Mouse (Mus musculus): ENCODE results near the gene Ipo9.

Ipo9 gene

GRCm38 (mm10) chr1:135368982-135369381 lies 61.3 kb downstream of the Ipo9 start:
- DNase-seq (ENCODE audit: low read depth, low spot score), result no peak

DNA sequence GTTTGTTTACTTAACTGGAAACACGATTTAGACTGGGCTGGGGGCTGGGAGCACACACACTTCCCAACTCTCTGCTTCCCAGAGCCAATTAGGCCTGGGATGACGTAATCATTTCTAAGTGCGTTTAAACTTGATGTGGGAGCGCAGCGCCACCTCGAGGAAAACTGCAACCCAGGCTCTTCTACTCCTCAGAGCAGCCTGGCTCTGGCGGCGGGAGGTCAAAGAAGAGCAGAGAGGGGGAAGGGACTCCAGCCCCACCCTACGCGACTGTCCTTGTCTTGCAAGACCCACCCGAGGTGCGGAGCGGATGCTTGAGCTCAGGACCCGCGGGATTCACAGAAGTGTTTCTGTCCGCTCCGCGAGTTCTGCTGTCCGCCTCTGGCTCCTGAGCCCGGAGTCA lies 62.1 kb downstream of the Ipo9 start:
- peak; percentile 82 for DNase-seq (ENCODE audit: low read depth, low spot score)

GRCm38 (mm10) chr1:135367595-135367994 lies 62.7 kb downstream of the Ipo9 start:
- no peak for DNase-seq (ENCODE audit: low read depth, low spot score)

GRCm38 (mm10) chr1:135367005-135367404 lies 63.3 kb downstream of the Ipo9 start:
- DNase-seq (ENCODE audit: low read depth, low spot score), result no peak

GRCm38 (mm10) chr1:135366380-135366779 lies 63.9 kb downstream of the Ipo9 start:
- DNase-seq (ENCODE audit: low read depth, low spot score), result no peak

DNA sequence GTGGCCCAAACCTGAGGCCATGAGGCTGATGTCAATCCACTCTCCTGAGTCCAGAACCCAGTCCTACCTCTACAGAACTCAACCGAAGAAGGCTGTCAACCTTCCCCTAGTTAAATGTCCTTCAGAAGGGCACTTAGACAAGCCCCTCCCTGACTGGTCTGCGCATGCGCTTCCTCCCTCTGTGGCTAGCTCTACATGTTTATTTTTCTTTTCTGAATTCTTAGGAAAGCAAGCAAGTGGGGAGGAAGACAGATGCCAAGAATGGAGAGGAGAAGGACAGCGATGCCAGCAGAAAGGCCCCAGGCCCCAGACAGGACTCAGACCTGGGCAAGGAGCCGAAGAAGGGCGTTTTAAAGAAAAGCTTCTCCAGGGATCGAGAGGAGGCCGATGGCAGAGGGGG lies 66.9 kb downstream of the Ipo9 start:
- no peak for DNase-seq (ENCODE audit: low read depth, low spot score)

DNA sequence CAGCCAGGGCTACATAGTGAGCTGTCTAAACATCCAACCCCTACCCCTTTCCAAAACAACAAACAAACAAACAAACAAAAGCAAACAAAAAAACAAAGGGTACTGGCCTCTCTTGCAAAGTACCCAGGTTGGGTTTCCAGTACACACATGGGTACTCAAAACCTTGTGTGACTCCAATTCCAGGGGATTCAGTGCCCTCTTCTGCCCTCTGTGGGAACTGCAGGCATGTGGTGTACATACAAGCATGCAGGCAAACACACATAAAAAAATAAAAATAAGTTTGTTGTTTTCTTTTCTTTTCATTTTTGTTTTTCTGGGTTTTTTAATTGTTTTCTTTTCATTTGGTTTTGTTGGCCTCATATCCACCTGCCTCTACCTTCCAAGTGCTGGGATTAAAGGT lies 68.2 kb downstream of the Ipo9 start:
- no peak for DNase-seq (ENCODE audit: low read depth, low spot score)

GRCm38 (mm10) chr1:135361491-135361890 lies 68.8 kb downstream of the Ipo9 start:
- DNase-seq (ENCODE audit: low read depth, low spot score), result no peak

DNA sequence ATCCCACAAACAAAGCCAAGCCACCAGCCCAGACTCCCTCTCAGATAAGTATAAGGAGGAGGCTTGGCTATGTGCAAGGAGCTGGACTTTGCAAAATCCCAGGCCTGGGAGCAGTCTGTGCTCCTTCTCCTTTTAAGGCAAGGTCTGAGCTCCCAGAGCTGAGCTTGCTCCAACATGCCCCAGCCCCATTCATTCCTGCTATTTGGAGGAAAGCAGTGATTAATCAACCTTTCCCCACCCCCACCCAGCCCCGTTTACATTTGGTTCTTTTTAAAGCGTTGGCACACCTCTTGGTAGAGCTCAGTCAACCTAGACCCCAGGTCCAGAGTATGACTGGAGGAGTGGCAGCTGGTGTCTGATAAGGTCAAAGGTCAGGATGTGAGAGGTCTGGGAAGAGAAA lies 71.2 kb downstream of the Ipo9 start:
- no peak for DNase-seq (ENCODE audit: low read depth, low spot score)

DNA sequence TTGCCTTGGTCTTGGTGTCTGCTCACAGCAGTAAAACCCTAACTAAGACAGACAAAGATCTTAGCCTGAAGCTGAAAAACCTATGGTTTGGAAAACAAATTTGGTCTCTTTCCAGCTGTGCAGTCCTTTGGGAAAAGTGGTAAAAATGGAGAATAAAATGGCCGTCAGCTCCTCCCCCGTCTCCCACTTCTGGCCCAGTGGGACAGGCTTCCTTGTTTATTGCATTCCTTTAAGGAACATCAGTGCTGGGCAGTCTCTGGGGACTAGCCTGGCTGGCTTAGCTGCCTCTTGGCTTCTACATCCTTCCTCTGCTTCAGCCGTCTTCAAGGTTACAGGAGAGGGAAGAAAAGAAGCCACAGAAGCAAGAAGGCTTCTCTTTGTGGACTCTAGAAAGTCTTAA lies 78.3 kb downstream of the Ipo9 start:
- DNase-seq (ENCODE audit: low read depth, low spot score), result no peak

GRCm38 (mm10) chr1:135347498-135348169 lies 82.7 kb downstream of the Ipo9 start:
- DNase-seq (ENCODE audit: low read depth, low spot score), result no peak

GRCm38 (mm10) chr1:135346891-135347290 lies 83.4 kb downstream of the Ipo9 start:
- no peak for DNase-seq (ENCODE audit: low read depth, low spot score)

DNA sequence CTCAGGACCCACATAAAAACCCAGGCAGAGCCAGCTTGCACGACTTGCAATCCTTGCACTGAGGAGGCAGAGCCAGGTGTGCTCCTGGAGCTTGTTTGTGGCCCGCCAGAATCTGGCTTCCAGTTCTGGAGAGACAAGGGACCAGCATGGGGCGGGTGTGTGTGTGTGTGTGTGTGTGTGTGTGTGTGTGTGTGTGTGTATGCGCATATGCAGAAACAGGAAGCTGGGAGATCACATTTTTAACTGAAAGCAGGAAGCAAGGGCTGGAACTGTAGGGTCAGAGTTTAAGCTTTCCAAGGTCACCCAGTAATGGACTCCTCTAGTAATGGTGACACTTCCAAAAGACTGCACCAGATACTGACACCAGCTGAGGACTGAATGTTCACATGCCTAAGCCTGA lies 86.3 kb downstream of the Ipo9 start:
- DNase-seq (ENCODE audit: low read depth, low spot score), result no peak

DNA sequence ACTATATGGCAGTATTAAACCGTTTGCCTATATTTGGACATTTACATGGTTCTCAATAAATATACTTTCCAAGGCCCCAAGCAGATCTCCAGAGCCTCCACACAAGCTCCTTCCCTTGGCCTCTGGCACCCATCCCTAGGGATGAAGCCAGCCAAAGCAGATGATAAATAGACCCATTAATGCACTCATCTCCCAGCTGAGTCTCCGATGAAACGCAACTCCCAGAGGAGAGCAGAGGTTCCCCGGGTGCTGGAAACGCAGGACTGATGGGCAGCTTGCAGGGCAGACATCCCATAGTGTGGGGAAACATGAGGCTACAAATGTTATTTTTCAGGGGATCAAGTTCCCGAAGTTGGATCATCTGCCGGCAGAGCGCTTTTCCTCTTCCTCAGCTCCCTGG lies 88.4 kb downstream of the Ipo9 start:
- DNase-seq (ENCODE audit: low read depth, low spot score), result no peak
